Mouse (Mus musculus): ENCODE measurements at regions not wholly inside any gene's neighbourhood (a gene's known extent, or its start where the extent isn't known, plus 50 kb on each side); places are given as distances from the start of the nearest gene placed in this dataset.

DNA sequence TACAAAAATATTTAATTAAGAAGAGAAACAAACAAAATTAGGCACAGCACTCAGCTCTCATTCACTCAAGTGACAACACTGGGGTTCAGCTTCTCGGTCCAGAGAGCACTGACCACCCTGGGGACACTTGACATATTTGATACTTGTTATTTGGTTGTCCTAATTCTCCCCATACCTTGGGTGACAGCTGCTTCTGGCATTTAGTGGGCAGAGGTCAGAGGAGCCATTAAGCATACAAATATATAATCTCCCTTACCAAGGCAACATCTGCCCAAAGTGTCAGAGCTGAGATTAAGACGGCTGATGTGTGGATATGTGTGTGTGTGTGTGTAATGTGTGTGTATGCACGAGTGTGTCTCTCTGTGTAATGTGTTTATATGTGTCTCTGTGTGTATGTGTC, 465.7 kb upstream of the Cdh4 start:
- no peak for ATAC-seq (replicated peaks; ENCODE audit: low FRiP score, poor library complexity, severe bottlenecking)

DNA sequence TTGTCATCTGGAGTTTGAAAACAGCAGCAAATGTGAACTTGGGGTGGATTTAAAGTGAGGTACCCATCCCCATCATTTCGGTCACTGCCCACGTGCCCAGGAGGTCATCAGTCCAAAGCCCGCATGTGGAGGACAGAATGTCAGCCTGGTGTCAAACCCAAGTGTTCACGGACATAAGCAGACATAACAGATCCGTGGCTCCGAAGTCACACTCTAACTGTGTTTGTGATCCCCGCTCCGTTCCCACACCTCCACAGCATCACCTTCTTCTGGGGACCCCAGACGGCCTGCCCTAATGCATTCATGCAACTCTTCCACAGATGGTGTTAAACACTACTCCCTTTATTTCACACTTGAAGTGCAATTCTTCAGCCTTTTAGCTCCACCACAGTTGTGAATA, 462.8 kb upstream of the Cdh4 start:
- no peak for ATAC-seq (replicated peaks; ENCODE audit: low FRiP score, poor library complexity, severe bottlenecking)

DNA sequence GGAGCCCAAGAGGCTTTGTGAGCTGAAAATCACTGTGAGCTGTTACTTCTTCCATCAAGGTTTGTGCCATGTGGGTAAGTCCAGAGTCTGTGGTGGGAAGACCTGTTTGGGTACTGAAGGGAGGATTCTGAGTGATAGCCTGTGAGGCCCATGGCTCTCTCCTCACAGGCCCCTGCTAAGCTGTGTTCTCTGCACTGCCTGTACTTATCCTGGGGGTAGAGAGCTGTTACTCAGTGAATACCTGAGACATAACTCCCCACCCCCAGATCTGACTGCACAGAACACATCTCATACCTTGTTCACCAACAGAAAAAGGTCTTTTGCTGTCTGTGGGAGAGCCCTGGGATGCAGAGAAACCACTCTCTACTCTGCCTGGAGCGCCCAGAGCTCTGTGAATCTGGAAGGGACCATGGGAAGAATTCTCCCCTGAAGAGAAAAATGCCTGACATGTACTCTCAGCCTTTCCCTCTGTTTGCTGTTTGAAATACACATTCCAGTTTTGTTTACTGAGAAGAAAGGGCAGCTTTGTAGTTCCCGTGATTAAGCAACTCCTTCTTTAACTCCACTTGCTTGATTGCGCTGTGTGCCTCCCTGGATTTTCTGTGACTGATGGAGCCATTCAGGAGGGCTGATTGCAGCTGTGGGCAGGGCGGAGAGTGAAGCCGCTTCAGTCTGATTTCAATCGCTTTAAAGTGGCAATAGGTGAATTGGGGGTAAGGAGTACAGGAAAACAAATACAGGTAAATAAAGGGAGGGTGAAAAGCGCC, 460.3 kb upstream of the Cdh4 start:
- no peak for ATAC-seq (replicated peaks; ENCODE audit: low FRiP score, poor library complexity, severe bottlenecking)

DNA sequence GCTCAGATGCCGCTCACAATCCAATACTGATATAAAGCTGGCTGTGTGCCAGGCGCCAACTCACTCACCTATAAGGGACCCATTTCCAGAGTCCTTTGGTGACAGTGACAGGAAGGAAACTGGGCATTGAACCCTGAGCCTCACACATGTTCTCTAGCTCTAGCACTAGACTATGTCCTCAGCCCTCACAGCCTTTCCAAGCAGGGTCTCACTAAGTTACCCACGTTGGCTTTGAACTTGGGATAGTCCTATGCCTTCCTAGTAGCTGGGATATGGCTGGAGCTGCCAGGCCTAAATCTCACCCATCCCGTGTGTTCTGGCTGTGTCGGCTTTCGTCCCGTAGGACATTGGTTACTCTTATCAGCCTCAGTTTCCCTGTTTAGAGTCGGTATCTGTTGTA, 458.4 kb upstream of the Cdh4 start:
- ATAC-seq (replicated peaks; ENCODE audit: low FRiP score, poor library complexity, severe bottlenecking), result no peak

DNA sequence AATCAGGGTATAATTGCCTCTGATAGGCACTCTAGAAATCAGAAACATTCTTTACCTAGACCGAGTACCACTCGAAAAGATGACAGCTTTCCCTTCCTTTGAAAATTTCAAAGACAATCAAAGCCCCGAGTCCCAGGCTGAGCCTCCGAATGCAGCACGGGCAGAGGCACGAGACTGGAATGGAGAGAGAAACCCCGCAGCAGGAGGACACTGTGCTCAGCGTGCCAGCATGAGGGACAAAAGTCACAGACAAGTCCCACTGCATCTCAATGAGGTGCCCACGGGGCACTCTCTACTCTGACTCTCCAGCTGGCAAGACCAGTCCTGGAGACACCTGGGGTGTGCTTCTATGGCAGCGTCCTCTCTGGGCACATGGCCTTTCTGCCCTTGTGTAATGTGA, 454.3 kb upstream of the Cdh4 start:
- ATAC-seq (replicated peaks; ENCODE audit: low FRiP score, poor library complexity, severe bottlenecking), result no peak

DNA sequence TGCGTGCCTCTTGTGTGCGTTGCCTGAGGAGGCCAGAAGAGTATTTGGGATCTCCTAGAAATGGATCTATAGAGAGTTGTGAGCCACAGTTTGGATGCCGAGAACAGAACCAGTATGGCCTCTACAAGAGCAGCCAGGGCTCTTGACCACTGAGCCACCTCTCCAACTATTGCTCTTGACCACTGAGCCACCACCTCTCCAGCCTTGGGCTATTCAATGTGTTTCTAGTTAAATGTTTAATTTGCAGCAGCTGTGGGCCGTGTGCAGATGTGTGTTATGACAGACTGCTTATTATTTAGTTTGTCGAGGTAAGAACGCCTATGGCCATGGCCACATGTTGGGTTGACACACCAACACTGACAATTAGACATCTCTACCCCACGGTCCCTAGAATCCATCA, 452.9 kb upstream of the Cdh4 start:
- no peak for ATAC-seq (replicated peaks; ENCODE audit: low FRiP score, poor library complexity, severe bottlenecking)

DNA sequence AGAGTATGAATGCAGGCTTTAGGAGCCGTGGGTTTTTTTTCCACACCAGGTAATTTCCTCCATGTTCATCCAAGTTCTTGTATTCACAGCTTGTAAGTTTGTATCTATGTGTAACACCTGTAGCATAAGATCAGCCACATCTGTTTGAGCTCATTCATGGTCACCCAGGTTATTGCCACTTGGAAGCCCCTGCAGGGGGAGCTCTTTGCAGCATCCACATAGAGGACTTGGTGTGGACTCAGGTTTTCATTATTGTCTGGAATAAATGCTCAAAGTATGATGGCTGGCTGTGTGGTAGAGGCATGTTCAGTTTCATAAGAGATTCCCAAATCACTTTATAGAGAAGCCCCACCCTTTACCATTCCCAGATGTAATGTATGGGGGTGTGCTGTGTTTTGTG, 452.4 kb upstream of the Cdh4 start:
- no peak for ATAC-seq (replicated peaks; ENCODE audit: low FRiP score, poor library complexity, severe bottlenecking)

DNA sequence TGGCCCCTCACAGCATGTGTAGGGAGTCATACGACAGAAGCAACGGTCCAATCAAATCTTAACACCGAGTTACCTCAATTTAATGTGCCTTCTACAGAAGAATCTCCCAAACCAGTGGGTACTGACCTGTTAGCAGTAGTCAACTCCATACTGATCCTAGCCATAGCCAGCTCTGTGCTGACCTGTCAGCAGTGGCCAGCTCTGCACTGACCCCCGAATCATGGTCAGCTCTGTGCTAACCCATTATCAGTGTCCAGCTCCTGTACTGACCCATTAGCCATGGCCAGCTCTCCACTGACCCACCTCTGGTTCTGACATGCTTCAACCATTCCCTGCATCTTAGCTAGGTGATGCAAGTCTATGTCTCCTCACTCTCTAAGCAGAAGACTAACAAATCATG, 451.3 kb upstream of the Cdh4 start:
- no peak for ATAC-seq (replicated peaks; ENCODE audit: low FRiP score, poor library complexity, severe bottlenecking)

DNA sequence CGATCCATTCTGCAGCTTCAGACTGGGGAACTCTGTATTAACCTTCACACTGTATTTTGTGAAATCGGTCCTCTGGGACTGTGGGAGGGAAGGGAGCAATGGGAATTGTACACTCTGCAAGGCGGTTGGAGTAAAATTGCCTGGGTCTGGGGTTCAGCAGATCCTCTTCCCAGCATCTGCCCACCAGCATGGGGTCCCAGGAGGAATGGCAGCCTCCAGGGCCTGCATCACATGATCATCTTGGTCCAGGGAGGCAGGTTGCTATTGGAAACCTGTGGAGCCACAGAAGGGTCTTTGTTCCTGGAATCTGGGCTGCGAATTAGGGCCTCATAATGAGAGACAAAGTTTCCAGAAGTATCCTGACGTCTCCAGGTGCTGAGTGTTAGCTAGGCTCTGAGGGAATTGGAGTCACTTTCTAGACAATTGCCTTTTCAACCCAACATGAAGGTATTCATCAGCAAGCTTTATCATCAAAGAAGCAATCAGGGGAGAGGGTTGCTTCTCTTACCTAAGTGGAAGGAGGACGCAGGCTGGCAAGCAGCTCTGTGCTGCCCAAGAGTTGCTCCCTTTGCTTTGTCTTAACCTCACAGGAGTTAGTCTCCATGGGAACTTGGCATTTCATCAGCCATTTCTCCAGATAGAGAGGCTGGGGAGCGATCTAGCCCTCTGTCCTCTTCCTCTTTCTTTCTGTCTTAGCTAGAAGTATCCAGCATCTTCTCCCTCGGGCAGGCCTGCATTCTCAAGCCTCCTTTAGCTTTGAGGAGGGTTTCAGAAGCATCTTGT, 449.7 kb upstream of the Cdh4 start:
- no peak for ATAC-seq (replicated peaks; ENCODE audit: low FRiP score, poor library complexity, severe bottlenecking)

DNA sequence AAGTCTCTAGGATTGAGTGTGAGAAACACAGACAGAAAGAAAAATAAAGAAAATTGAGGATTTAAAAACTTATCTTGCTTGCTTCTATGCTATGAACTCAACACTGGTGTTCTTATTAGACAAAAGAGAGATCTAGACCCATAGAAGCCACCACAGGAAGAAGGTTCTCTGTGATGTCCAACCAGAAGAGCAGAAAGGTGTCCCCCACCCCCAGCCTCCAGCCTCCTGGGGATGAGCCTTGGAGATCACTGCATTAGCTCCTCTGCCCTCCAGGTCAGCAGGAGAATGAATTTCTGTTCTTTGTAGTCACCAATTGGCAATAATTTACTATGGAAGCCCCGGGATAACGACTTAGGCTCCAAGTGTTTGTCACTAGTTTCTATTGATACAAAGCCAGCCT, 444.3 kb upstream of the Cdh4 start:
- no peak for ATAC-seq (replicated peaks; ENCODE audit: low FRiP score, poor library complexity, severe bottlenecking)

DNA sequence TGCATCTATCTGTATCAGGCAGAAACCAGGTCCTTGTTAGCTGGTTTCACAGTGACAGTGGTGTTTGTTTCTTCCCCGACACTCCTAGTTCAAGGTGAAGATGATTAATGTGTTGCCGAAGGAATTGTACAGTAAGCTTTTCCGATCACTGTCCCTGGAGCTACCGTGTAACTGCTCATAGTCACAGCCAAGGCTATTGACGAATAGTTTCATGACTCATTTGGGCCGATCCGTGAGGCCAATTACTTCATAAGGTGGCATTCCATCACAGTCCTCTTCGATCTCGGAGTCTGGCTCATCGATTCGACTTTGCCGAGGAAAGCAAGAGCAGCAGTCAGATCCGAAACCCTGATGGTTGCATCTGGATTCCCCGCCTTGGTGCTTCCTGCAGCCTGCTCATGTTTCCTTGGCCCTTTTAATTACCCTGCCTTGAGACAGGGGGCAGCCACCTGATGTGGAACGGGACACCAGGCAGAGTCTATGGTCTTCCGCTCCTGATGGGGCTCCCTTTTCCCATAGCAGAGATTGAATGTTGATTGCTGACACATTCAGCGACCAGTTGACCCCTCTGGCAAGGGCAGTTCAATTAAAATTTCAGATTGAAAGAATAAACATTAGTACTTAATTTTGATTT, 441.7 kb upstream of the Cdh4 start:
- ATAC-seq (replicated peaks; ENCODE audit: low FRiP score, poor library complexity, severe bottlenecking), result no peak

DNA sequence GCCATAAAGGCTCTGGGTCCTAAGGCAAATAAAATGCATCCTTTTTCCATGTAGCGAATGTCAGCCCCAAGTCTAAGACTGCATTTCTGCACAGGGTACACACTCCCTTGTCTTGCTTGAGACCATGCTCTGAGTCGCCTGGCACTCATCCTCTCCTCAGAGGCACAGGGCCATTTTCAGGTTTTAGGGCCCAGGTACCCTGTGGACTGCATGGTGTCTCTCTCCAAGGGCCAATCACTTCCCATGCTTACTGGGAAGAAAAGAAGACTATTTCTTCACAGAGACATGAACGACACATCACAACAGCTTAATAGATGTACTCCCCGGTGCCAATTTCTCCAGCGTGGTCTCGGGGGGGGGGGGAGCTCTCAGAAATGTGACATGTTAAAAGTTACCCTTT, 434.5 kb upstream of the Cdh4 start:
- ATAC-seq (replicated peaks; ENCODE audit: low FRiP score, poor library complexity, severe bottlenecking), result no peak

DNA sequence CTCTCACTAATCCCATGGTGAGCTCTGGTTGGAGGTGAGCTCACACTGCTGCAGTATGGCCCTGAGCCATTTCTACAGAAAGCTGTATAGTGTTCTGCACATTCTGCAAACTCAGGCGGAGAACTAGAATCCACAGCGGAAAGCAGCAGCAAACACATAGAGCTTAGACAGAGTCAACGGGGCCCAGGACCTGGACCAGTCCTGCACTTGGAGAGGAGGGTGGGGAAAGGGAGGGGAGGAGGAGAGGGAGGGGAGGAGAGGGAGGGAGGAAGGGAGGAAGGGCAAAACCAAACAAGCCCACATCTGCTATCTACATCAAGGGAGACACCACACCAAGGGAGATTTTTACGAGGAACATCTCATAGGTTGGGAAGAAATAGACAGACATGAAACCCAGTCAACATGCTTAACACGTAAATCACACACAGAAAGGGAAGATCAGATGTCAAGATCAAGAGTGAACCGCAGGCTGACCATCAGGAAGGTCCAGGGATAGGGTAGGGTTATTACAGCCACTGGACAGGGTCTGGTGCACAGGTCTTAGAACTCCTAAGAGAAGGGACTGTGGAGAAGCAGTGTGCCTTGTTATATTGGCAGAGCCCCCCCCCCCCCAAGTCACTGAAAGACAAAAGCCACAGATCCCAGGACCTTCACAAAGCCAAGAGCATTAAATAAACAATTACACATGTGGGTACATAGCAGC, 428.2 kb upstream of the Cdh4 start:
- ATAC-seq (replicated peaks; ENCODE audit: low FRiP score, poor library complexity, severe bottlenecking), result no peak

DNA sequence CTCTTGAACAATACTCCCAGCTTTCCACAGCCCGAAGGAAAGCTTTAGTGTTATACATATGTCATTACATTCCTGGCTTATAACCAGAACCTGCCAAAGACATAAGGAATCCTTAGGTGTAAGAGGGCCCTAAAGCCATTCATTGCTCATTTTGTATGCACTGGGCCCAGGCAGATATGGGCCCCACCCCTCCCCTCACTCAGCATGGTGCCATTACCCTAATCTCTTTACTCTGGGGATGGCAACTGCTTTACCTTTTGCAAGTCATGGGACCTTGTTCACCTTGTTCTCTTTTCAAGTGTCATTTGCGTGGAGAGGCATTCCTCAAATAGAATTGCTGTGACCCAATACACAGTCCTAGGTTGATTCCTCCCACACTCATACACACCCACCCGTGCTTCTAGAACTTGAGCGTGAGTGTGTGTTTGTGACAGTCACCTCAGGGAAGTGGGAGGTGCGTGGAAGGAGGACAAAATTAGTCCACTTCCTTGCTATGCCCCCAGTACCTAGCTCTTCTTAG, 419.5 kb upstream of the Cdh4 start:
- ATAC-seq (replicated peaks; ENCODE audit: low FRiP score, poor library complexity, severe bottlenecking), result no peak

DNA sequence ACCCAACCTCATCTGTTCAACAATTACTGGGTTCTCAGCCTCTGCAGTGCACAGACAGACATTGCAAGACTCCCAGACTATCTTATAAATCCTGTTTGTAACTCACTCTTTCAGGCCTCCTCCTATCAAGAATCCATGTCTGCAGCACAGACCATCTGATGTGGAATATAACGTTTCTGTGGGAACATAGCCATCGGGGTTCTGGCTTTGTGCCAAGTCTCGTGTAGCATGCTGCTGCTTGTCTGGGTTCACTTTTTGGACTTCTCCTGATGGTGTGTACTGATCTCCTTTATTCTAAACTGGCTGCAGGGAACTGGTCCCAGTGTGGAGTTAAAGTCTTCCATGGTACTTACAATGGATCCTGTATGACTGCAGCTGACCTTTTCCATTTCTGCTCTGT, 418.0 kb upstream of the Cdh4 start:
- ATAC-seq (replicated peaks; ENCODE audit: low FRiP score, poor library complexity, severe bottlenecking), result no peak

DNA sequence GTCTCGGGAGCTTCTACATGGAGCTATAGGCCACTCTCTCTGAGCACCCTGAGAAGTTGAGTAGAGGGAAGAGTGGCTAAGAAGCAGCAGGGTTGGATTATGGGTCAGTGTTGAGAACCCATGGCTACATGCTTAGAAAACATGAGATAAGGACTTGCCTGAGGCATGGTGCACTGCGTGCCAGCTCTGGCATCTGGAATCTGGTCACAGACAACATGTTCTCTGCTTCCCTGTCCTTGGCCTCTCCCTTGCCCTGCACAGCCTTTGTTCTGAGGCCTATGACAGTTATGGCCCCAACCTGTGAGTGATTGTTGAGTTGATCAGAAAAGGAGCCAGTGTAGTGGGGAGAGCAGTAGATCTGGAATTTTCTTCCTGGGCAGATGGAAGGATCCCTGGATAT, 409.1 kb upstream of the Cdh4 start:
- no peak for ATAC-seq (replicated peaks; ENCODE audit: low FRiP score, poor library complexity, severe bottlenecking)

DNA sequence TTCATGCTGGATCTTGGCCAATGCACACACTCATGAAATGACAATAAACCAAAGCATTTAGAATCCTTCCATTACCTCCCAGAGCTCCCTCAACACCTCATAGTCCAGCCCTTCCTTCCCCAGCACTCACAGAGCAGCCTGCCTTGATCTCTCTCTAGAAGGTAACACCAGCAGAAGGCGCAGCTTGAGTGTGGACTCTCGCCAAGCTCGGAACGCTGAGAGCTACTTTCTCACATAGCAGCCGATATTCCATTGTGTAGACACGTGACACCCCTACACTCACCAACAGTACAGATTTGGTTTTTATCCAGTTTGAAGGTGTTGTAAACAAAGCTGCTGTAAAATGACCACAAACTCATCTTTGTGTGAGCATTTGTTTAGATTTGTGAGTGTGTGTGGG, 406.8 kb upstream of the Cdh4 start:
- no peak for ATAC-seq (replicated peaks; ENCODE audit: low FRiP score, poor library complexity, severe bottlenecking)

DNA sequence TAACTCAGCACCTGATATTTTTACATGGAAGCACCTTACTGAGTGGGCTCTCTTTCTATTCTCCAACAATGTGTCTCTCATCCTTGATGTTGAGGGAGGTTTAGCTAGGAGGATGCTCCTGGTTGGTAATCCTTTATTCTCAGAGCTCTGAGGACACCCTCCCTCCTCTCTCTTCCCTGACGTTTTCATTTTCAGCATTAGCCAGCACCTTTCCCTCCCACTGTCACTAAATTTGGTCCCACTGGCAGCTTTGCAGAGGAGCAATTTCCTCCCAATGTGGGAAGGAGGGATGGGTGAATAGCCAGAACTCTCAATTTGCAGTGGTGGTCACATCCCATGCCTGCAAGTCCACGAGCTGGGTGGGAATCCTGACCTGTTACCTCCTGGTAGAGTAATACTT, 402.5 kb upstream of the Cdh4 start:
- no peak for ATAC-seq (replicated peaks; ENCODE audit: low FRiP score, poor library complexity, severe bottlenecking)

DNA sequence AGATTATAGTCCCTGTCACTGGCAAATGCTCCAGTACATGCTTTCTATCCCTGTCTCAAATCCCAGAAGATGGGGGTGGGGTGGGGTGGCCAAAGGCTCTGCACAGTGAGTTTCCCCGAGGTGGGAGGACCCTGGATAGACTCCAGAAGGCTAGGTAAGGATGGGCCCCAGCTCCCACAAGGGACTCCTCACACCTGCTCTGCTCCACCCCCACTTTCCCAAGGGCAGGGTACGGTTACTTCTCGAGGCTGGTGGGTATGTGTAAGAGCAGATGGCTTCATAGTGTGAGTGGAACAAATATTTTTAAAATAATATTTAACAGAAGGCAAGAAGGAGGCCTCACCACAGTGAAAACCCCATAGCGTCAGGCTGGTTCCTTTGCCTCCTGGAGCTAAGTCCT, 398.6 kb upstream of the Cdh4 start:
- no peak for ATAC-seq (replicated peaks; ENCODE audit: low FRiP score, poor library complexity, severe bottlenecking)

DNA sequence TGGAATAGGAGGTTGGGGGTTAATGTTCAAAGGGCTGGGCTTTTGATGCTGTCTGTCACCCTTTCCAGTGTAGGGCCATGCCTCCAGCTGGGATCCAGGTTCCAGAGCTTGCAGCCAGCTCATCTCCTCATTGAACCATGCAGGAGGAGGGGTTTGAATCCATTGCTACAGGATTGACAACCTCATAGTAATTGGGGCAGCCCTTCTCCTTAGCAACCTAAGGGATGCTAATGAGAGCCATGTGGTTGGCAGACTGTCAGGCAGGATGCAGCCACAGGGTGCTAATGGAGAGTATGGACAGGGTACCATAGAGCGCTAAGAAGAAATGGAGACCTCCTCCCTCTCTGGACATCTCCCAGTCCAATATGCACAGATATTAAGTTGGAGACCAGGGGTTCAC, 396.9 kb upstream of the Cdh4 start:
- ATAC-seq (replicated peaks; ENCODE audit: low FRiP score, poor library complexity, severe bottlenecking), result no peak

Measured in erythroid progenitor cell, adult 5-6 weeks (primary cell).